Comparison of ENCODE assay signal across 15 mouse cellular contexts in the genomic region with DNA sequence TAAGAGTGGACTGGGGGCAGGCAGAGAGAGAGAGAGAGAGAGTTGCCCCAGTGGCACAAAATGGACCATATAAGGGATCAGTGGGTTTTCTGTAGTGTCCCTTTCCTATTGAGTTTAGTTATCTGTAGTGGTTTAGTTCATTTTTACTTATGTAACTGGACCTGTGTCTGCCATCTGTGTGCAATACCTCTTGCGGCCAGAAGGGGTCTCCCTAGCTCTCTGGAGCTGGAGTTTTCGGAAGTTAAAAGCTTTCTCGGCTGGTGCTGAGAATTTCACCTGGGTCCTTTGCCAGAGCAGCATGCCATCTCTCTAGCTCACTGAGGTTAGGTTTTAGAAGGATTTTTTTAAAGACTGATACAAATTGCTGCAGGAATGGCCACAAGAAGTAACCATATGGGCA.
DNase-seq lines count a peak whose midpoint lies in the region; ATAC-seq and TF ChIP-seq lines count a peak whose summit lies in the region.
"Had no signal": no experiment of that assay in that cellular context is flagged by ENCODE, and none has a peak within 500 bp of the region (broad histone marks: within the 10 kb centered on the region; RNA-seq: fewer than 3 reads in every experiment).

No protein-coding gene starts in this region.

- no peak overlapping the region for H3K4me2 ChIP-seq in forebrain, postnatal 0 days (ENCODE audit: low read depth)
- H3K4me2 ChIP-seq: forebrain, embryonic 15.5 days; heart, embryonic 11.5 days; limb, embryonic 13.5 days had no signal

- no peak overlapping the region for H3K9ac ChIP-seq in forebrain, postnatal 0 days
- H3K9ac ChIP-seq: forebrain, embryonic 15.5 days; limb, embryonic 13.5 days had no signal

- TF ChIP-seq CTCF in forebrain, postnatal 0 days (IDR thresholded peaks at IDR 0.05; ENCODE audit: low read depth): peak; percentile 33; the same call in 1 of the 2 replicates
- TF ChIP-seq CTCF in layer of hippocampus, adult 2 months (conservative IDR thresholded peaks at IDR 0.05): peak; percentile 71
- TF ChIP-seq CTCF in E14TG2a.4 (conservative IDR thresholded peaks at IDR 0.05; ENCODE audit: low read length): peak; percentile 84
- peak; percentile 42; the same call in 1 of the 2 replicates for TF ChIP-seq CTCF in brain, embryonic 14.5 days (IDR thresholded peaks at IDR 0.05; ENCODE audit: borderline replicate concordance, extremely low read depth, insufficient read depth, insufficient read length)

- no peak for TF ChIP-seq POLR2A in brain, embryonic 14.5 days (IDR thresholded peaks at IDR 0.05; ENCODE audit: borderline replicate concordance, extremely low read depth, insufficient read depth, insufficient read length, poor library complexity, severe bottlenecking)

- no peak overlapping the region for H3K27ac ChIP-seq in forebrain, postnatal 0 days (ENCODE audit: low read depth, low read length)
- H3K27ac ChIP-seq in forebrain, embryonic 10.5 days: no peak overlapping the region
- no peak overlapping the region for H3K27ac ChIP-seq in layer of hippocampus, adult 2 months
- H3K27ac ChIP-seq: forebrain, embryonic 15.5 days; limb, embryonic 13.5 days had no signal

- 93% methylated on average over 3 of the region's 3 CpGs for WGBS in forebrain, postnatal 0 days
- WGBS in forebrain, embryonic 10.5 days: 92% methylated on average over 3 of the region's 3 CpGs

- no peak for DNase-seq in forebrain, postnatal 0 days
- no peak for DNase-seq in forebrain, embryonic 10.5 days (ENCODE audit: extremely low spot score, low spot score)
- DNase-seq in layer of hippocampus, adult 2 months (ENCODE audit: low spot score in 2 of 2): peak in 1 of 2 experiments; percentile 3
- DNase-seq in layer of hippocampus, postnatal 10 days (ENCODE audit: low spot score in 2 of 2): no peak
- DNase-seq in brain, embryonic 14.5 days (ENCODE audit: low read depth): no peak
- DNase-seq in spleen, postnatal 4 days (ENCODE audit: low spot score in 2 of 2): no peak
- DNase-seq in thymus, postnatal 0 days (ENCODE audit: low spot score): no peak
- DNase-seq: adrenal gland, postnatal 14 days; cerebellum, postnatal 10 days; heart, postnatal 4 days; right cerebral cortex, adult 18-20 months had no signal

- no peaks in the 10 kb centered on the region for H3K4me1 ChIP-seq in forebrain, postnatal 0 days (ENCODE audit: insufficient read depth)
- peaks cover 19% of the 10 kb centered on the region for H3K4me1 ChIP-seq in forebrain, embryonic 10.5 days
- peaks cover 19% of the 10 kb centered on the region for H3K4me1 ChIP-seq in E14TG2a.4 (replicated peaks; ENCODE audit: low read depth, low read length)

- H3K36me3 ChIP-seq in forebrain, postnatal 0 days (ENCODE audit: insufficient read depth): 0 out of 2 replicates have a peak, but pooled peaks cover 6% of the 10 kb centered on the region
- no peaks in the 10 kb centered on the region for H3K36me3 ChIP-seq in forebrain, embryonic 10.5 days (replicated peaks)
- H3K36me3 ChIP-seq in E14TG2a.4 (ENCODE audit: insufficient read depth, low read length): no peaks in the 10 kb centered on the region
- H3K36me3 ChIP-seq: forebrain, embryonic 15.5 days; limb, embryonic 13.5 days had no signal

- no peak for ATAC-seq in forebrain, postnatal 0 days
- ATAC-seq: forebrain, embryonic 15.5 days had no signal

- no peak overlapping the region for H3K4me3 ChIP-seq in forebrain, postnatal 0 days (ENCODE audit: low read depth, low read length)
- no peak overlapping the region for H3K4me3 ChIP-seq in forebrain, embryonic 10.5 days
- H3K4me3 ChIP-seq in layer of hippocampus, adult 2 months: no peak overlapping the region
- no peak overlapping the region for H3K4me3 ChIP-seq in E14TG2a.4 (replicated peaks; ENCODE audit: low read length)
- H3K4me3 ChIP-seq: forebrain, embryonic 15.5 days; limb, embryonic 13.5 days had no signal

- H3K9me3 ChIP-seq in forebrain, postnatal 0 days (ENCODE audit: low read length): no peaks in the 10 kb centered on the region
- H3K9me3 ChIP-seq in forebrain, embryonic 10.5 days: peaks cover 15% of the 10 kb centered on the region; the same call in 1 of the 2 replicates
- H3K9me3 ChIP-seq in E14TG2a.4 (ENCODE audit: low read length): peaks cover 3% of the 10 kb centered on the region; the same call in 1 of the 2 replicates
- H3K9me3 ChIP-seq: forebrain, embryonic 15.5 days had no signal

- no peaks in the 10 kb centered on the region for H3K27me3 ChIP-seq in forebrain, postnatal 0 days (ENCODE audit: insufficient read depth, low read length)
- no peaks in the 10 kb centered on the region for H3K27me3 ChIP-seq in forebrain, embryonic 10.5 days (ENCODE audit: poor library complexity, severe bottlenecking)
- no peaks in the 10 kb centered on the region for H3K27me3 ChIP-seq in E14TG2a.4 (ENCODE audit: insufficient read depth, low read length)
- H3K27me3 ChIP-seq: forebrain, embryonic 15.5 days; limb, embryonic 13.5 days had no signal

Comparison
In these comparisons a context has a peak if more than half of its experiments do, and no peak if none do; other contexts are left out.
1. CTCF ChIP-seq: peak in every context shown above with its lines; median percentile 84 in E14TG2a.4; 71 in layer of hippocampus, adult 2 months; 42 in brain, embryonic 14.5 days; 33 in forebrain, postnatal 0 days.